Mouse (Mus musculus) embryonic stem cell, embryonic (primary cell): ENCODE measurements around the gene Sp2.

Experiments
- CTCF ChIA-PET, 4 experiments: fragments of 300-600 bp in 2 of 4; fragments of 350-600 bp in 2 of 4; sonication (Branson Sonifier 250); formaldehyde crosslinking; loops; one replicate each; lab custom pipeline; 2022; ENCODE audit warnings: inconsistent platforms in 2 of 4; lab: Charles Lee
- POLR2A ChIA-PET, 4 experiments: fragments of 300-600 bp in 2 of 4; fragments of 350-600 bp in 2 of 4; sonication (Branson Sonifier 250); formaldehyde crosslinking; loops; one replicate each; lab custom pipeline; 2022; ENCODE audit warnings: antibody characterized with exemption in 4 of 4, inconsistent platforms in 1 of 4; lab: Charles Lee

The Sp2 gene

DNA sequence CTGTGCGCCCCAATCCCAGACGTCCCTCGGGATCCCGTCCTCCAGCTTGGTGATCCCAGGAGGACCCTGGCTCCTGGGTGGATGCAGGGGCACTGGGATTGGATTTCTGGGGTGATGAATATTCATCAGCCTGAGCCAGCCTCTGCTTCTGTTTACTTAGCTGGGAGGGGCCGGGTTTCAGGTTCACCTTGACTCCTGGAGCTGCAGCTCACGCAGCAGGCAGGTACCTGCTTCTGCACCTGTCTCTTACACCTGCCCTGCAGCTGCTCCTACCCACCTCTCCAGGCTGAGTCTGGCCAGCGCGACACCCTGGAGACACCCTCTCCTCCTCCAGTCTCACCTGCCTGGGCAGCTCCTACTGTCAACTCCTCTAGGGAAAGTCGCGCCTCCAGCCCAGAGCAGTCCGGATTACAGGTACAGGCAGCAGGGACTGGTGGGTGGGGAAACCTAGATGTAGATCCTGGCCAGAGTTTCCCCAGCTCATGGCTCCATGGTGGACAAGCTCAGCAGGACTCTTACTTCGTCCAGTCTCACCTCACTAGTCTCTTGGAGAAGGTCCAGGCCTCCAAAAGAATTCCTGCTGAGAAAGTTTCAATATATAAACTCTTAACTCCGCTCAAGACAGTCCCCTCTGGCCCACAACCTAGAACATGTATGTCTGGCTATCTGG, 53.5 kb downstream of the Sp2 start:
- ChIA-PET POLR2A (interaction anchor here in 3 of 4 experiments (0.6 to 11.0 kb wide), 36 partner anchors 9 to 1771 kb away, joined by 3 to 134 read pairs (median 4); partner anchors contain the start of genes Cdk5rap3 (in 3 of the 3) and Pnpo (in 2 of the 3)), CTCF (interaction anchor here (0.5 to 3.9 kb wide), 12 partner anchors 13 to 218 kb away, joined by 3 to 29 read pairs (median 4); partner anchors contain the start of genes Cdk5rap3 (in 3 of the 4), Lrrc46 (in 1 of the 4) and Mrpl10 (in 1 of the 4))

DNA sequence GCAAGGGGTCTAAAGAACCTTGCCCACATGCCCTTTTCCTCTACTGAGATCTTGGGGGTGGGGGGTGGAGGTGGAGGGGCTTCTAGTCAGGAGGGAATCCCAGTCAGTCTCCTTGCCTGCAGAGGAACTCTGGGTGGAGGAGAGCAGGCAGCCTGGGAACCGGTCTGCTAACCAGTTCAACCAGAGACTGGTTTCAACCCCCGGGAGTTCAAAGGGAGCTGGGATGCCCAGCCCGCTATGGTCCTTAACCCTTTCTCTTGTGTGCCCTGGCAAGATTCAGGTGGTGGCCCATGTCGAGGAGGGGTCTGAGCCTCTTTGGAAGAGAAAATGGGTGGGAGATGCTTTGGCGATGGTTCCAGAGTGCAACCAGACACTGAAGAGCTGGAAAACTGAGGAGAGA, 54.1 kb downstream of the Sp2 start:
- ChIA-PET CTCF (interaction anchor here (0.5 to 3.9 kb wide), 12 partner anchors 12 to 219 kb away, joined by 3 to 29 read pairs (median 4); partner anchors contain the start of genes Cdk5rap3 (in 3 of the 4), Lrrc46 (in 1 of the 4) and Mrpl10 (in 1 of the 4)), POLR2A (interaction anchor here in 3 of 4 experiments (0.6 to 11.0 kb wide), 31 partner anchors 9 to 1771 kb away, joined by 3 to 134 read pairs (median 4); partner anchors contain the start of genes Cdk5rap3 (in 3 of the 3) and Pnpo (in 2 of the 3))

DNA sequence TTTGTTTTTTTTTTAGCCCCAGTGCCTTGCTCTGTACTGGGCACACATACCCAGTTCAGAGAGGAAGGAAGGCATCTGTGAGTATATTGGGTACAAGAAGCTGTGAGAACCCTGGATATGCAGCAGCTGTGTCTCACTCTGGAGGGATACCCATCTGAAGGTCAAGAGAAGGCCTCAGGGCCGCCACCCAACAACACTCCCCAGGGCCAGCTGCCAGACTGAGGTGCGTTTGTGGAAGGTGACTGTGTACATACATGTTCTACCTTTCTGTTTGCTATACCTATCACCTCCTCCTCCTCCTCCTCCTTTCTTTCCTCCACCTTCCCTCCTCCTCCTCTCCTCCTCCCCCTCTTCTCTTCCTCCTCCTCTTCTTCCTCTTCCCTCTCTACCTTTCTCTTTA, 54.7 kb downstream of the Sp2 start, which contains the start of gene Prr15l:
TSS of gene Prr15l (plus strand) at position 17 of the 400 bp plus-strand sequence.
- ChIA-PET CTCF (interaction anchor here (1.0 to 2.2 kb wide), 4 partner anchors 12 to 29 kb away, joined by 4 to 13 read pairs (median 5); partner anchors contain the start of gene Cdk5rap3 (in 2 of the 4)), POLR2A (interaction anchor here in 3 of 4 experiments (0.7 to 11.0 kb wide), 13 partner anchors 8 to 1770 kb away, joined by 3 to 134 read pairs (median 12); partner anchors contain the start of genes Cdk5rap3 (in 2 of the 3) and Pnpo (in 2 of the 3))

DNA sequence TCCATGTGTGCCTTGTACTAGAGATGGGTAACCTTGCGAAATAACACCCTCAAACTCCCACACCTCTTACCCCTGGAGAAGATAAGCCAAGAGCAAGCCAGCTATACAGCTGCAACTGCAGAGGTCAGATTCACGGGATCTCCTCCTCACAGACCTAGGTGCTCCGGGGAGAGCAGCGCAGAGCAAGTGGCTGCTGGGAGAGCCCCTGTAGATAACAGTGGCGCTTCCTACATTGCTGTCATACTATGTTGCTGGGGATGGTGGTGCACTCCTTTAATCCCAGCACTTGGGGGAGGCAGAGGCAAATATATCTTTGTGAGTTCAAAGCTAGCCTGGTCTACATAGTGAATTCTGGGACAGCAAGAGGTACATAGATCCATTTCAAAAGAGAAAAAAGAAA, 56.2 kb downstream of the Sp2 start:
- ChIA-PET POLR2A (interaction anchor here in 3 of 4 experiments (0.5 to 11.0 kb wide), 10 partner anchors 9 to 176 kb away, joined by 3 to 134 read pairs (median 4); partner anchors contain the start of genes Cdk5rap3 (in 3 of the 3) and Pnpo (in 1 of the 3)), CTCF (interaction anchor here (0.6 to 2.2 kb wide), 7 partner anchors 10 to 781 kb away, joined by 3 to 5 read pairs (median 4); partner anchors contain the start of gene Cdk5rap3 (in 2 of the 4))

DNA sequence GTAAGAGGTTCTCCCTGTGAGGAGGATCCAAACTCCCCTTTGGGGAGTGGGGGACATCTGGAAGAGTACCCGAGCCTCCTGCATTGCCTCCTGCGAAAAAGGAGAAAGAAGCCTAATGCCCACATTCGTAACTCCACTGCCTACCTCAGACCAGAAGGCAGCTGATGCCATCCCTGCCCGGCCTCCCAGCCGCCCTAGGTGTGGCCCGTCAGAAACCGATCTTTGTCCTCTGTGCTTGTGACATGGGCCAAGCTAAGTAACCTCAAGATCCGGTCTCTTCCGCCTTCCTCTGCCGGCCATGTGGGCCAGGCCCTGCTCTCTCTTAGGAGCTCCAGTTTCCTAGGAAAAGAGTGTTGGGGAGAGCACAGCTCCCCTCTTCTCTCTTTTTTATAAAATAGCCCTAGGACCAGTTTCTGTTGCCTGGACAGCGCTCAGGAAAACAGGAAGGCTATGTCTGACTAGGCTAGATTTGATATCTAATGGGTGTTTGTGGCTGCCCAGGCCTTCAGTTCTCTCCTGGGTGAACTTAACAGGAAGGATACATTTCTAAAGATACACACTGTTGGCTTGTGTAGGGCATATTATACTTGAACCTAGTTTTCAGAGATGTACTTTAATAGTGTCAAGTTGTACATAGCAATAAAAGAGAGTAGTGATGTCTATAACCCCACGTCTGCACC, 57.1 kb downstream of the Sp2 start:
- ChIA-PET POLR2A (interaction anchor here in 3 of 4 experiments (0.7 to 11.0 kb wide), 6 partner anchors 9 to 101 kb away, joined by 3 to 134 read pairs (median 4); partner anchors contain the start of genes Pnpo (in 2 of the 3) and Cdk5rap3 (in 1 of the 3)), CTCF (interaction anchor here in 2 of 4 experiments (1.0 to 1.7 kb wide), 3 partner anchors 9 to 30 kb away, joined by 3 to 4 read pairs (median 3); partner anchors contain the start of gene Cdk5rap3 (in 1 of the 2))

DNA sequence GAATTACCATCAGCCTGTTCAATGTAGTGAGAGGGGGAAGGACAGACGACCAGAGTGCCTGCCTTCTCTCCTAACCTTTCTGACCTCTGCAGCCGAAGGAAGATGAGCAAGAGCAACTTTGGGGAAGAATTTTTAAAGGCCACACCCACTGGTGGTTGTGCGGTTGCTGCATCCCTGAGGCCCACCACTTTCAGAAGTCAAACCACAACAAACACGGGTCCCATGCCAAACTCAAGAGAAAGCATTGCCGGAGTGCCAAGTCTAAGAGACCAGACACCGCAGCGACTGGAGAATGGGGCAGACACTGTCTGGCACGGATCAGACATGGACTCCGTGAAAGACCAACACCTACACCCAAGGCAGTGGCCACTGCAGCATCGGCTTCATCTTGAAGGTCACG, 57.9 kb downstream of the Sp2 start:
- ChIA-PET POLR2A (interaction anchor here in 3 of 4 experiments (0.6 to 2.0 kb wide), 5 partner anchors 9 to 117 kb away, joined by 3 to 6 read pairs (median 5); partner anchors contain the start of genes Cdk5rap3 (in 1 of the 3), Mrpl10 (in 1 of the 3) and Pnpo (in 1 of the 3)), CTCF (interaction anchor here in 1 of 4 experiments (0.9 to 1.3 kb wide), 4 partner anchors 8 to 15 kb away, joined by 3 to 4 read pairs (median 3); partner anchors contain the start of gene Cdk5rap3)

DNA sequence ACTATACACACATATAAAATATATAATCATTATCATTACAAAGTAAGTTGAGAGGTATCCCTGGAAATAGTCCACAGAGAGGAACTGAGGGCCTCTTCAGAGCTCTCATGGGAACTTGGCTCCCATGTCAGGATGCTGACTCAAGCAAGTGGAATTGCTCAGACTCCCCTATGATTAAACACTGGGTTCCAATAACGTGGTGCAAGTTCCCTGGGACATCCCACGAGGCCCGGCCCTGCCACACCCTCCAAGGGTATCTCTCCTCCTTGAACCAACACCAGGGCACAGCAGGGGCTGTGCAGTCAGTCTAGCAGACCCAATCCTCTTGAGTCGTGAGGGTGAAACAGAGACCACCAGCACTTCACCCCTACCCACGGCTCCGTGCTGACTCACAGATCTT, 63.8 kb downstream of the Sp2 start:
- CTCF ChIA-PET, result interaction anchor here in 1 of 4 experiments (0.6 kb wide), 1 partner anchor 127 kb away, joined by 4 read pairs; no protein-coding TSS in a partner anchor

DNA sequence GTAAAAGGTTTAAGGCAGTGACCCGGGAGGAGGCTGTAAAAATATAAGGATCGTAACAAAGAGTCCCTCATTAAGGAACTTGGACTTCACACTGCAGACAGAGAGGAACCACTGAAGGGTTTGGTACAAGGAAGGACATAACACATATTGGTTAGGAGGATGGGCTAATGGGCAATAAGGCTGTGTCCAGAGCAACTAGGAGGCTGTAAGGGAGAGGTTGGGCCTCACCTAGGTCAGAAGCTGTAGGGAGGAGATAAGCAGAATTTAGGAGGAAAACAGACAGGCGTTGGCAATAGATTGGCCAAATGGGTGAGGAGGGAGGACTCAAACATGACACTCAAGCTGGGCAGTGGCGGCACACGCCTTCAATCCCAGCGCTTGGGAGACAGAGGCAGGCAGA, 65.3 kb downstream of the Sp2 start:
- ChIA-PET POLR2A (interaction anchor here (0.6 to 3.9 kb wide), 17 partner anchors 11 to 1148 kb away, joined by 3 to 67 read pairs (median 8); partner anchors contain the start of genes Pnpo (in 1 of the 4) and Prr15l (in 1 of the 4)), CTCF (interaction anchor here in 3 of 4 experiments (0.7 to 2.7 kb wide), 7 partner anchors 8 to 124 kb away, joined by 3 to 13 read pairs (median 8); partner anchors contain the start of genes Lrrc46 (in 1 of the 3), Mrpl10 (in 1 of the 3) and Prr15l (in 1 of the 3))

More for the DNA sequence above, 63.8 kb downstream of the Sp2 start:
- POLR2A ChIA-PET, result interaction anchor here in 2 of 4 experiments (0.6 to 3.9 kb wide), 5 partner anchors 9 to 162 kb away, joined by 3 to 25 read pairs (median 4); partner anchors contain the start of genes Pnpo (in 1 of the 2) and Prr15l (in 1 of the 2)

DNA sequence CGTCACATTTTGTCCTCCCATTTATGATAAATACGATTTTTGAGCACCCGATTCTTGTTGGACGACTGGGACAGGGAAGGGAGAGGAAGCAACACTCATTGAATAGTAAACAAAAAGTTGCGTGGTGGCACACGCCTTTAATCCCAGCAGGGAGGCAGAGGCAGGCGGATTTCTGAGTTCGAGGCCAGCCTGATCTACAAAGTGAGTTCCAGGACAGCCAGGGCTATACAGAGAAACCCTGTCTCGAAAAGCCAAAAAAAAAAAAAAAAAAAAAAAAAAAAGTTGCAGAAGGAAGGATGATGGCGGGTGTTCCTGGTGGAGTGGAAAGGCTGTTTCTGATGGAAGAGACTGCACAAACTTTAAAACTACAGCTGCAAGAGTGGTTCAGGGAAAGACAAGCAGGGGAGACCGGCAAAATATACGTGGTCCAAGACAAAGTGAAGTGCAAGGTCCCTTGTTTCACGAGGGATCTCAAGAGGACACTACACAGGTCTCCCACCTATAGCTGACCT, 65.8 kb downstream of the Sp2 start:
- ChIA-PET CTCF (interaction anchor here (0.5 to 2.7 kb wide), 86 partner anchors 7 to 1300 kb away, joined by 3 to 29 read pairs (median 4); partner anchors contain the start of genes Pnpo (in 3 of the 4), Lrrc46 (in 2 of the 4), Mrpl10 (in 2 of the 4) and Scrn2 (in 2 of the 4)), POLR2A (interaction anchor here (0.5 to 3.9 kb wide), 92 partner anchors 7 to 1930 kb away, joined by 3 to 67 read pairs (median 4); partner anchors contain the start of genes Pnpo (in 4 of the 4), Lrrc46 (in 2 of the 4), Mrpl10 (in 2 of the 4) and Osbpl7 (in 1 of the 4))

DNA sequence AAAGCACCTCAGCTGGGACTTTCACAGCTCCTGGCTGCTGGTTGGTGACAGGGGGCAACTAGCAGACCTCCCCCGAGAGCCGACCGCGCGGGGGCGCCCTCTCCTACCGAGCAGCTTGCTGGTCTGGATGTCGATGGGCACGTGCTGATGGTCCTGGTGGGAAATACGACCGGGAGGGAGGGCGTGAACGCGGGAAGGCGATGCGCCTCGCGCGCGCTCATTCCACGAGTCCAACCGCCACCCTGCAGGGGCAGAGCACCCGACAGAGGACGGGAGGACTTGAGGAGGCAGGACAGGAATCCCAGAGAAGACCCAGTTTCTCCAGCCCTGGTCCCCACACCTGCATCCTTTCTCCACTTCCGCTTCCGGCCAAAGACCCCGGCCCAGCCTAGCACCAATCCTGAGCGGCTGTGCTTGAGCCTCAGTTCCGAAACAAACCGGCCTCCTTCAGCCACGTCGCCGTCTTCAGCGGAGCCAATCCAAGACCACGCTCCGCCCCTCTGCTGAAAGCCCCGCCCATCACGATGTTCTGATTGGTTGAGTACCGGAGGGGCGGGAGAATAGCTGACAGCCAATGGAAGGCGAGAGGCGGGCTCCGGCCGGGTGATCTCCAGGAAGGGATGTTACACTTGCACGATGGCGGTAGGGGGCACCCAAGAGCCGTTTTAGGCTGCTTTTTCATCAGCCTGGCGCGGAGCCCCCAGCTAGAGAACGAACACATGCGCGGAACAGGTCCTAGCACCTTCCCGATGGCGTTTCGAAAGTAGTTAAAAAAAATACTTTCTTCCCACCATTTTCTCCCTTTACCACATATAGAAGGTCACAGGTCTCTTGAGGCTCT, 66.5 kb downstream of the Sp2 start, which contains the start of gene Cdk5rap3:
TSS of gene Cdk5rap3 (minus strand) at position 453 of the 841 bp plus-strand sequence.
- CTCF ChIA-PET, result interaction anchor here (0.5 to 2.7 kb wide), 113 partner anchors 8 to 1300 kb away, joined by 3 to 29 read pairs (median 4); partner anchors contain the start of genes Pnpo (in 3 of the 4), Scrn2 (in 3 of the 4), Kpnb1 (in 1 of the 4) and Lrrc46 (in 1 of the 4)
- POLR2A ChIA-PET, result interaction anchor here (0.5 to 3.9 kb wide), 105 partner anchors 8 to 1929 kb away, joined by 3 to 67 read pairs (median 4); partner anchors contain the start of genes Pnpo (in 3 of the 4), Lrrc46 (in 2 of the 4), Mrpl10 (in 2 of the 4) and Scrn2 (in 2 of the 4)

DNA sequence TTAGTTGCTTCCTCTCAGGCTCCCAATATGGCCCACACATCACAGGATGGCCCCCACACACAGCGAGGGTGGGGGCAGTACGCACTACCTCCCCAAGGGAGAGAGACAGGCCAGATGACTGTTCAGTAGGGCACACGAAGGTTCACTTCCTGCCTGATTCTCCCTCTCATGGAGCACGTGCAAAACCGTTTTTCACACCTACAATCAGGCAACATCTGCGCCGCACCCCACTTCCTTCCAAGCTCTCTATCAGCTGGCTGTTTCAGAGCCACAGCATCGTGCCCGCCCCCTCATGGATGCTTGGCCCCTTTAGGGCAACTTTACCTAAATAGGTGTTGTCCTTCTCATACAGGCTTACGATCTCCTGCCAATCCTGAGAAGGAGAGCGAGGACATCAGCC, 70.1 kb downstream of the Sp2 start:
- POLR2A ChIA-PET, result interaction anchor here in 2 of 4 experiments (0.6 to 1.6 kb wide), 5 partner anchors 14 to 123 kb away, joined by 3 to 4 read pairs (median 4); no protein-coding TSS in a partner anchor
- CTCF ChIA-PET, result interaction anchor here in 1 of 4 experiments (1.3 kb wide), 1 partner anchor 51 kb away, joined by 3 read pairs; no protein-coding TSS in a partner anchor

DNA sequence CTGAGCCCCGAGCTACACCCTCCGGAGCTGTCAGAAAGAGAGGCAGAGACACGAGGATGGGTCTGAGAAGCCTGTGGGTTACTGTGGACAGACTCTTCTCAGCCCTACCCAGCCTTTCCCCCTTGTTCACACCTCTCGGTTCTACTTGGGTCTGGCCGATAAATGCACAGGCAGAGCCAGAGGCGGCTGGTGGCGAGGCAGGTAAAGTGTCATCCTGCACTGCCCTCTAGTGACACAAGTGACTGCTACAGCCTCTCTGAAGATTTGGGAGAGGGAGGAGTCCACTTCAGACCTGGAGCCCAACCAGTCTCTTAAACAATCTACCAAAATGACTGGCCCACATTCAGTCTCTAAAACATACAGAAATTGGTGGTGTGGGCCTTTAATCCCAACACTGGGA, 72.8 kb downstream of the Sp2 start:
- POLR2A ChIA-PET, result interaction anchor here in 2 of 4 experiments (0.6 to 2.4 kb wide), 4 partner anchors 10 to 42 kb away, joined by 3 to 10 read pairs (median 6); no protein-coding TSS in a partner anchor
- CTCF ChIA-PET, result interaction anchor here (0.5 to 2.4 kb wide), 13 partner anchors 10 to 292 kb away, joined by 3 to 21 read pairs (median 4); partner anchors contain the start of gene Lrrc46 (in 1 of the 4)

DNA sequence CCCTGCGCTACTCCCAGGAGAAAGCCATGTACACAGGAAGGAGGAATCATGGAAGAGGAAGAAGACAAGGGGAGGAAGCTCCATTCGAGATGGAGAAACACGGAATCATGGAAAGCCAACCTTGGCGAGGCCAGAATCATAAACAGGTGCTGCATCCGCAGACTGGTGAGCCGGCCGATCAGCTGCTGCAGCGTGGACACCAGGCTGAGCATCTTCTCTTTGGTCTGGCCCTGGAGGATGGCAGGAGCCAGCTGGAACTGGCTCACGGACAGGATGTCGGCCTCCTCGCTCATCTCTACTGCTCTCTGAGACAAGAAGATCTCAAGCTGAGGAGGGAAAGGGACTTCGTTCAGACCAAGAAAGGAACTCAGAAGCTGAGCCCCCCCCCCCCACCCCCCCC, 74.2 kb downstream of the Sp2 start:
- POLR2A ChIA-PET, result interaction anchor here (0.6 to 4.3 kb wide), 15 partner anchors 8 to 267 kb away, joined by 3 to 18 read pairs (median 3); partner anchors contain the start of gene Cdk5rap3 (in 1 of the 4)
- CTCF ChIA-PET, result interaction anchor here in 2 of 4 experiments (0.6 to 2.2 kb wide), 7 partner anchors 8 to 131 kb away, joined by 3 to 9 read pairs (median 4); partner anchors contain the start of gene Cdk5rap3 (in 1 of the 2)

DNA sequence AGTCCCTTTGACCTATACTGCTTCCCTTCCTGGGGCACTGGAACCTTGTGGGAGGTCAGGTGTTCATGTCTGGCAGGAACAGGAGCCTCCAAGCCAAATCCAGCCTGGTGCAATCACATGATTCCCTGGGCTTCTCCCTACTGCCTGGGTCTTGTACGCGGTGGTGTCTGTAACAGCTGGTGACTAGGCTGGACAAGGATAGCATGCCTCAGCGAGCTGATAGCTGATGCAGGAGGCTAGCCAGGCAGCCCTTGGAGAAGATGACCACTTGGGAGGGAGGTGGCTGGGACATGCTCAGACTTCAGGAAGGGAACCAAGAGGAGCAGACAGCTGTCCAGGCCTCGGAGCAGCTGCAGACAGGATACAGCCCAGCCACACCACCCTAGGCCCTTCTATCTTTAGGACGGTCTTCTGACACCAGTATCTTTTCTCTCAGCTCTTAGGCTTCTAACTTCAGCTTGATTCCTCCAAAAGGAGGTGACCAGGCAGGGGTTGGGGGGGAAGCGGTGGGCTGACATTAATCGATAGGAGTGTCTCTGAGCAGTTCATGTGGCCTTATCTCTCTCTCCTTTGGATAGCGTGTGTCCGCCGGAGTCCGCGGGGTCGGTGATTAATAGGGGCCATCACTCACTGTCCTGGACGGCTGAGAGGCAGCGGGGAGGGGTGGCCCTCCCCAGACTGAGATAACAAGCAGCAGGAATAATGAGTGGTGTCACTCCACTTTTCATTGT, 76.2 kb downstream of the Sp2 start:
- ChIA-PET CTCF (interaction anchor here in 3 of 4 experiments (0.5 to 2.3 kb wide), 7 partner anchors 9 to 44 kb away, joined by 3 to 8 read pairs (median 3); partner anchors contain the start of genes Cdk5rap3 (in 2 of the 3) and Pnpo (in 1 of the 3)), POLR2A (interaction anchor here in 3 of 4 experiments (0.7 to 4.3 kb wide), 17 partner anchors 9 to 180 kb away, joined by 3 to 18 read pairs (median 3); partner anchors contain the start of gene Pnpo (in 1 of the 3))
